Mouse (Mus musculus) myocyte (in vitro differentiated cells): ENCODE results near the gene Rbfox2. TPM values are rescaled to one million over a fixed set of nuclear protein-coding genes. Genes with fewer than 3 reads are reported as not detected.

Experiments used
- H3K27me3 ChIP-seq: one replicate; pipeline ENCODE4 v1.6.1; 2011; ENCODE audit not compliant: control insufficient read depth, insufficient read depth, insufficient read length
- H3K36me3 ChIP-seq: one replicate; pipeline ENCODE4 v1.6.1; 2011; ENCODE audit not compliant: control insufficient read depth, insufficient read depth
- H3K4me2 ChIP-seq: one replicate; pipeline ENCODE4 v1.6.1; 2011; ENCODE audit warnings: low read depth, control low read depth
- H3K4me3 ChIP-seq: one replicate; pipeline ENCODE4 v1.5.1; 2011; ENCODE audit warnings: mild to moderate bottlenecking, control low read depth, moderate library complexity
- H3K79me2 ChIP-seq: one replicate; pipeline ENCODE4 v1.6.1; 2011; ENCODE audit not compliant: control insufficient read depth, insufficient read depth
- H3ac ChIP-seq: one replicate; pipeline ENCODE4 v1.6.1; 2011; ENCODE audit not compliant: control insufficient read depth, insufficient read length
- CEBPB ChIP-seq: IDR thresholded peaks from 2 replicates; pipeline ENCODE4 v1.6.1; 2011; ENCODE audit warnings: mild to moderate bottlenecking, moderate library complexity; ENCODE audit not compliant: poor library complexity, insufficient read depth, severe bottlenecking
- E2F4 ChIP-seq: IDR thresholded peaks from one replicate; pipeline ENCODE4 v1.6.1; 2011; ENCODE audit warnings: mild to moderate bottlenecking, control low read depth, moderate library complexity; ENCODE audit not compliant: insufficient read depth
- MAX ChIP-seq: IDR thresholded peaks from one replicate; pipeline ENCODE4 v1.6.1; 2011; ENCODE audit warnings: low read depth, mild to moderate bottlenecking, control low read depth
- MYOD1 ChIP-seq, 3 experiments: IDR thresholded peaks; one replicate each; pipeline ENCODE4 v1.6.1; 2011; ENCODE audit warnings: control low read depth in 2 of 3, low read depth in 2 of 3, mild to moderate bottlenecking in 2 of 3, moderate library complexity in 1 of 3; ENCODE audit not compliant: insufficient read length in 2 of 3, control insufficient read depth in 1 of 3
- MYOG ChIP-seq, 3 experiments: IDR thresholded peaks; one replicate each; pipeline ENCODE4 v1.6.1; 2011; ENCODE audit warnings: control low read depth in 2 of 3, low read depth in 2 of 3, mild to moderate bottlenecking in 2 of 3; ENCODE audit not compliant: insufficient read length in 2 of 3, control insufficient read depth in 1 of 3, insufficient read depth in 1 of 3
- POLR2A ChIP-seq: IDR thresholded peaks from one replicate; pipeline ENCODE4 v1.6.1; 2011; ENCODE audit warnings: low read depth, mild to moderate bottlenecking, control low read depth, moderate library complexity; ENCODE audit not compliant: insufficient read length
- POLR2AphosphoS2 ChIP-seq: IDR thresholded peaks from one replicate; pipeline ENCODE4 v1.6.1; 2011; ENCODE audit warnings: low read depth, control low read depth; ENCODE audit not compliant: insufficient read length
- REST ChIP-seq: IDR thresholded peaks from one replicate; pipeline ENCODE4 v1.6.1; 2011; ENCODE audit warnings: mild to moderate bottlenecking, control low read depth, moderate library complexity; ENCODE audit not compliant: insufficient read depth, insufficient read length
- SRF ChIP-seq: IDR thresholded peaks from one replicate; pipeline ENCODE4 v1.6.1; 2011; ENCODE audit warnings: low read depth; ENCODE audit not compliant: control insufficient read depth, insufficient read length
- TCF12 ChIP-seq: IDR thresholded peaks from one replicate; pipeline ENCODE4 v1.6.1; 2011; ENCODE audit warnings: mild to moderate bottlenecking, control low read depth; ENCODE audit not compliant: poor library complexity, insufficient read depth, severe bottlenecking
- TCF3 ChIP-seq: IDR thresholded peaks from one replicate; pipeline ENCODE4 v1.6.1; 2011; ENCODE audit warnings: low read depth, control low read depth; ENCODE audit not compliant: insufficient read length
- USF1 ChIP-seq: IDR thresholded peaks from one replicate; pipeline ENCODE4 v1.6.1; 2011; ENCODE audit warnings: low read depth, mild to moderate bottlenecking, control low read depth, moderate library complexity
- polyA plus RNA-seq: library from polyadenylated mRNA; unstranded; fragments of >200 nt; fragmentation: generic; extraction: Trizol; gene quantifications from one replicate; pipeline ENCODE4 v1.2.1, GENCODE M21; 2012; ENCODE audit warnings: missing spikeins

The Rbfox2 gene
- polyA plus RNA-seq, 1 experiment, result 136 TPM

DNA sequence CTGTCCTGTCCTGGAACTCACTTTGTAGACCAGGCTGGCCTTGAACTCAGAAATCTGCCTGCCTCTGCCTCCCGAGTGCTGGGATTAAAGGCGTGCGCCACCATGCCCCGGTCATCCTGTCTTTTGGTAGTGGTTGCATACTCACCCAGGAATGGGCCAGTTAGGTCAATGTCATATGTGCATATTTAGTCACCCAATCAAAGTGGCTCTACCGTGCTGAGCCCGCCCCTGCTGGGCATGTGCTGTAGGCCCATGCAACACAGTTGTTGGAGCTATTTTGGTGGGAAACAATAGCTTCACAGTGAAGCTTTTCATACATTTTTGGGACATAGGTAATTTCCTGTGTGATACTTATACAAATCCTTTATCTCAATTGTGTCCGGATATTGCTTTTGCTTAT, 187.1 kb downstream of the Rbfox2 start:
- H3ac ChIP-seq, result no peak overlapping the region
- no peaks in the 10 kb centered on the region for H3K27me3 ChIP-seq
- H3K36me3 ChIP-seq, result peaks cover 86% of the 10 kb centered on the region
- H3K4me3 ChIP-seq, result no peak overlapping the region
- peaks cover 100% of the 10 kb centered on the region for H3K79me2 ChIP-seq
- TF ChIP-seq MAX (no peak), USF1 (no peak), REST (no peak), TCF3 (no peak), POLR2AphosphoS2 (no peak), MYOG (IDR thresholded peaks at IDR 0.05; ENCODE audit: control insufficient read depth in 1 of 3, insufficient read depth in 1 of 3, insufficient read length in 2 of 3, low read depth in 2 of 3) (no peak), SRF (no peak), POLR2A (no peak), TCF12 (no peak), MYOD1 (IDR thresholded peaks at IDR 0.05; ENCODE audit: control insufficient read depth in 1 of 3, insufficient read length in 2 of 3, low read depth in 2 of 3) (no peak), E2F4 (no peak), CEBPB (no peak)
- no peak overlapping the region for H3K4me2 ChIP-seq

DNA sequence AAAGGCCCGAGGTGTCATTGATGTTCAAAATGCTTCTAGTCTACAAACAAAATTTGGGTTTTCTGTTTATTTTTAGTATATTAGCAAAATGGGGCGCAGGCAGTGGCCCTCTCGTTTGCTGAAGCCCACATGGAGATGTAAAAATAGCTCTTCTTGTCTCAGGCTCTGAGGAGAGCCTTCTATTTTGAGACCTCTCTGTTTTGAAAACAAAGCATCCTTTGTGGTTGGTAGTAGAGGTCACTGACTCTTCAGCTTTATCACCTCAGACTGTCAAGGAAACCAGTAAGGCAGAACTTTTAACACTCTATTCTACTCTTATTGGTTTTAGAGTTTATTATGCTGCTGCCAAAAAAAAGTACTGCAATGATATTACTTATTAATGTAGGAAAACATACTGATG, 189.6 kb downstream of the Rbfox2 start:
- no peak for TF ChIP-seq POLR2A
- TF ChIP-seq MAX, result no peak
- no peak for TF ChIP-seq CEBPB
- TF ChIP-seq MYOD1 (IDR thresholded peaks at IDR 0.05; ENCODE audit: control insufficient read depth in 1 of 3, insufficient read length in 2 of 3, low read depth in 2 of 3), result no peak
- no peak for TF ChIP-seq POLR2AphosphoS2
- TF ChIP-seq E2F4, result no peak
- no peak for TF ChIP-seq SRF
- no peak for TF ChIP-seq TCF3
- TF ChIP-seq MYOG (IDR thresholded peaks at IDR 0.05; ENCODE audit: control insufficient read depth in 1 of 3, insufficient read depth in 1 of 3, insufficient read length in 2 of 3, low read depth in 2 of 3), result no peak
- no peak for TF ChIP-seq USF1
- Histone ChIP-seq H3K79me2 (peaks cover 100% of the 10 kb centered on the region), H3K27me3 (no peaks in the 10 kb centered on the region), H3K4me3 (no peak overlapping the region), H3K4me2 (peak overlapping the region; percentile 7), H3K36me3 (peaks cover 96% of the 10 kb centered on the region), H3ac (no peak overlapping the region)

DNA sequence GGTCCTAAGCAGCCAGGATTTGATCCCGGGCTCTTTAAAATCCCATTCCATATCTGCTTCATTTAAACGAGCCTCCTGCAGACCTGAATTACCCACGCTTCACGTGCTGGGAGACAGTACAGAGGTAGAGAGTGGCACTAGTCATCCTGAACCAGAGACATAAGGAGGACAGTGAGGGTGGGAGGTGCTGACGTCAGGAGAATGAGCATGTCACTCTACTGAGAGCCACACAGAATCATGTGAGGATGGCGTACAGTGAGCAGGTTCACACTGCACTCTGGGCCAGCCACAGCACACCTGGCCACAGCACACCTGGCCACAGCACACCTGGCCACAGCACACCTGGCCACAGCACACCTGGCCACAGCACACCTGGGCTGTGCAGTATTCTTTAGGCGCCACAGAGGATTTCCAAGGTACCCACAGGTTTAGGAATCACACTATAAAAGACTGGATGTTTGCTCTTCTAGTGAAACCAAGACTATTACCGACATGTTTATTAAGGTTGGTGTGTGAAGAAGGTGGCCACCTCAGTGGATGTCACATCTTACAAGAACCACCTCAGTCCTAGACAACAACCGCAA, 190.6 kb downstream of the Rbfox2 start:
- peaks cover 99% of the 10 kb centered on the region for H3K79me2 ChIP-seq
- H3K36me3 ChIP-seq, result peaks cover 97% of the 10 kb centered on the region
- H3K4me2 ChIP-seq, result no peak overlapping the region
- no peak overlapping the region for H3ac ChIP-seq
- TF ChIP-seq CEBPB (no peak), SRF (no peak), POLR2A (peak; percentile 61), POLR2AphosphoS2 (peak; percentile 90)
- H3K27me3 ChIP-seq, result no peaks in the 10 kb centered on the region
- H3K4me3 ChIP-seq, result no peak overlapping the region

DNA sequence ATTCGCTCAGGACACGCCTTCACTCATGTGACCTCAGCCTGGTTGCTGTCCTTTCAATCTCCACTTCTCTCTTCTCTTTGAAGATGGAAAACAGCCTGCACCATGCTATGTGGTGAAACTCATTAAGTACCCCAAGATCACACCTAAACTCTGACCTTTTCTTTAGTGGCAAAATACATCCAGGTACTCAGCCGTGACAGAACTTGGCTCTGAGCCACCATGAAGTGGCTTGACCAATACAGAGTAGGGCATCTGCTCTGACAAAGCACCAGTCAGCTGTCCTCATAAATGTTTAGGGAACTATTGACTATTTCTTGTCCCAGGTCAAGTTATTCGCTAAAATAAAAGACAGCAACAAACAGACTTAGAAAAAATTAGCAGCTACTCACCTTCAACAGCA, 191.3 kb downstream of the Rbfox2 start:
- no peak overlapping the region for H3ac ChIP-seq
- H3K4me3 ChIP-seq, result no peak overlapping the region
- no peak overlapping the region for H3K4me2 ChIP-seq
- TF ChIP-seq POLR2A (peak; percentile 3), REST (no peak)
- H3K79me2 ChIP-seq, result peaks cover 99% of the 10 kb centered on the region
- peaks cover 94% of the 10 kb centered on the region for H3K36me3 ChIP-seq
- no peaks in the 10 kb centered on the region for H3K27me3 ChIP-seq

DNA sequence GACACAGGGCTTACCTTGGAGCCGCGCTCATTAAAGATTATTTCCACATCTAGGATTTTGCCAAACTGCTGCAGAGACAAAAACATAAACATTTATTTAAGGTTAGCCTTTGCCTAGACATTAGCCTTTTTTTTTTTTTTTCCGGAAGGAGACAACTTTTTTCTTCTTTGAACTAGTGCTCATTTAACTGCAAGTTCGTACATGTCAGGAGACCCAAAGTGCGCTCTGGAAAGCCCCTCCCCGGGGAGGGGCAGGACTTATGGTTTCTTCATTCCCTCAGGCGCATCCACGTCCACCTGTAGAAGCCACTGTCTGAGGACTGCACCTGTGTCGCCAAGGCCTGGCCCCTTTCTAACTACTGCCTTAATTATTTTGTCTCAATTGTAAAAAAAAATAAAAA, 193.2 kb downstream of the Rbfox2 start:
- Histone ChIP-seq H3K4me2 (no peak overlapping the region), H3ac (no peak overlapping the region), H3K4me3 (no peak overlapping the region), H3K79me2 (peaks cover 98% of the 10 kb centered on the region), H3K27me3 (no peaks in the 10 kb centered on the region), H3K36me3 (peaks cover 97% of the 10 kb centered on the region)
- TF ChIP-seq POLR2AphosphoS2, result no peak
- TF ChIP-seq E2F4, result no peak
- no peak for TF ChIP-seq MYOG (IDR thresholded peaks at IDR 0.05; ENCODE audit: control insufficient read depth in 1 of 3, insufficient read depth in 1 of 3, insufficient read length in 2 of 3, low read depth in 2 of 3)
- no peak for TF ChIP-seq TCF12
- no peak for TF ChIP-seq POLR2A
- no peak for TF ChIP-seq REST
